Mouse (Mus musculus) embryo, embryonic 11.5 days (tissue): ENCODE results near the gene Gatm.

Source experiments
- DNase-seq: peaks from one replicate; pipeline ENCODE4 v3.0.0-alpha.2; 2012; ENCODE audit warnings: low read depth, low spot score

Gene Gatm

GRCm38 (mm10) chr2:122611654-122611973 lies 511 bp upstream of the Gatm start:
- DNase-seq: no peak

DNA sequence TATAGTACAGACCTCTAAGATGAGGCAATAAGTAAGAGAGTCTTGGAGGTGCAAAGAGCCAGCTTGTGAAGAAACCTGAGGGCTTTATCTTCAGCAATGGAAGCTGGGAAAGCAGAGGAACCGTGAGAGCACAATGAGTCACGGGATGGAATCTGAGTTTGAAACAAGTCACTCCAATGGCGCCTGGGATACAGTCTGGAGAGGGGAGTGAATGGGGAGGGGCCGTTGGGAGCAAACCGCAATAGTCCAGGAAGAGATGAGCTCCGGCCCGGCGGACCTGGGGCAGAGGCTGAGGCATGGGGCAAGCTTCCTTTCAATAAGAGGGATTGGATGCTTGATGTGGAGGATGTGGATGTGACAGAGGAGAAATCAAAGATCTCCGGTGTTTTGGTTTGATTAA lies 2.3 kb downstream of the Gatm start:
- no peak for DNase-seq

- no peak for DNase-seq
Observed at GRCm38 (mm10) chr2:122605829-122606228, 5.3 kb downstream of the Gatm start.

- no peak for DNase-seq
Observed at GRCm38 (mm10) chr2:122601354-122601753, 9.7 kb downstream of the Gatm start.

GRCm38 (mm10) chr2:122599736-122600135 lies 11.4 kb downstream of the Gatm start:
- no peak for DNase-seq

DNA sequence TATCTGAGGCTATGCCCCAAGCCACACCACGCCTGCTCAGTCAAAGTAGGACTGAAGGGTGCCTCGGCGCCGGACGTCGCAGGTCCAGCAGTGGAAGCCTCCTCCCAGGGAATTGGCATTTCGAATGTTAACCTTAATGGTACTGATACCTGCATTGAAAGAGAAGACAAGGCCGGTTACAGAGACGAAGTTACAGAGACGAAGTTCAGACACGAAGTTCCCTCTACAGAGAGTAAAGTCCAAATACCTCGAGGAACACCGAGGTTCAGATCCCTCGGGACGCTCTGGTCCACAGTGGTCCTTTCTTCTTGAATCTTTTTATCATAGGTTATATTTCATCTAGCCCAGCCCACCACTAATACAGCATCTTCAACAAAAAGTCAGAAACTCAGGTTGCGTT lies 15.6 kb downstream of the Gatm start:
- DNase-seq: no peak

DNA sequence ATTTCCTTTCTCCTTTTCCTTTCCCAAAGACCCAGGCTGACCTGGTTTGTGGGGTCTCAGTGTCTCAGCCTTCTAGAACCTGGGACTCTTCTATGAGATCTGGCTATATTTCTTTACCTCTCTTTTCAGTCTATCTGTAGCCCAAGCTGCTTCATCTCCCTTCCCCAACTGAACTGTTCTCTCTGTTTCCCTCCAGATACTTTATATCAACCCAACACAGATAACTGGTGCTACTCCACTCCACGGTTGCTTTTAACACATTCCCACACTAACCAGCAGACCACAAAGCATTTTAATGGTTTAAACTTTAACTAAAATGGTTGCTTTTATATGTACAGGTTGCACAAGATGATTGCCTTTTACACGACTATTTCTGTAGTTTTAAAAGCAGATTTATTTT lies 19.9 kb downstream of the Gatm start:
- no peak for DNase-seq

GRCm38 (mm10) chr2:122590351-122590750 lies 20.8 kb downstream of the Gatm start:
- no peak for DNase-seq

DNA sequence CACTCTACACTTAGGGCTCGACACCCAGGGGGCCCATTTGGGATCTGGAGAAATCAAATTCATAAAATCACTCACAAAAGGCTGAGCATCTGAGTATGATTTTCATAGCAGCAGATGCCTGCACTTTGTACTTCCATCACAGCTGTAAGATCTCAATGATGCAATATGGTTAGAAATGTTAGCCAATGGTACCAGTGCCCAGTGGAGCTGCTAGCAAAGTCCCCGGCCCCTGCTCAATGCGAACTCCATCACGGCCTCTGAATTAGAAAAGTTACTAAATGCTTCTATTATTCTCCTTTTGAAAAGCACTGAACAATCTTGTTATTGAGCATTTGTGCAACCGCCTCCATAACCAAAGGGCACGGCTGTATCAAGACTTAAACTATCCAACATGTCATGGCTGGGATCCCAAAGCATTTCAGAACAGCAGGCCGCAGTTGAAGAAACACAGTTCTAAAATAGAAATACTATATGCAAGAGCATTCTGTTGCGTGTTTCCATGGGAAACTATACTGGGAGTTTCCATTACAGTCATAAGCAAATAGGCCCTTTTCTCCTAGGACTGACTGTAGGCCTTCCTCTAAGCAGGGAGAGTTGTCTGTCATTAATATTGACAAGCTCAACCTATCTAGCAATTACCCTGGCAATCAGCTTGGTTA lies 23.1 kb downstream of the Gatm start:
- no peak for DNase-seq

- no peak for DNase-seq
Observed at GRCm38 (mm10) chr2:122586258-122586657, 24.8 kb downstream of the Gatm start.

- DNase-seq: no peak
Observed at GRCm38 (mm10) chr2:122582324-122582723, 28.8 kb downstream of the Gatm start.

DNA sequence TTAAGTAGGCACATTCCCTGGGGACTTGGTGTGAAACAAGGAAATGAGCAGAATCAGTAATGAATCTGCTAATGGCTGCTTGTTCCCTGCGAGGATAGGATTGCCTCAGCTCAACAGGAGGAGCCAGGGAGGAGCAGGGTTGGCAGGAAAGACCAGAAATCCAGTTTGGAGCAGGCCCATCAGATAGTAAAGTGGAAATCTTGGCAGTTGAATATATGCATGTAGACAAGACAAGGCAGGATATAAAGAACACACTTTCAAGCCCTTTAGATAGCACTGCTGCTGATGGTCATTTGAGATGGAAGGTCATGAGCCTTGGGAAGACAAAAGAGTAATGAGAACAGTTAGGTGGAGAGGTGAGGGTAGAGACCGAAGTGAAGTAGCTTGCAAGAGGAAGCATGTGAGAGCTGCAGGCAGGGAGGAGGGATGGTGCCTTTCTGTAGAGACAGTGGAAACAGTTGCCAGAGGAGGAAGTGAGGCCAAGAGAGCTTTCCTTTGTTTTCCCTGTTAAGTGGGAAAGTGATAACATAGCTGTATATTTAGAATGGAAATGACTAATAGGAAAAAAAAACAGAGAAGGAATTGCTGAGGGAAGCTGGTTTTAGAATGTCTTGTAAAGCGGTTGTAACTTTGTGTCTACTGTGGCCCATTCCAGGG lies 29.6 kb downstream of the Gatm start:
- DNase-seq: no peak

DNA sequence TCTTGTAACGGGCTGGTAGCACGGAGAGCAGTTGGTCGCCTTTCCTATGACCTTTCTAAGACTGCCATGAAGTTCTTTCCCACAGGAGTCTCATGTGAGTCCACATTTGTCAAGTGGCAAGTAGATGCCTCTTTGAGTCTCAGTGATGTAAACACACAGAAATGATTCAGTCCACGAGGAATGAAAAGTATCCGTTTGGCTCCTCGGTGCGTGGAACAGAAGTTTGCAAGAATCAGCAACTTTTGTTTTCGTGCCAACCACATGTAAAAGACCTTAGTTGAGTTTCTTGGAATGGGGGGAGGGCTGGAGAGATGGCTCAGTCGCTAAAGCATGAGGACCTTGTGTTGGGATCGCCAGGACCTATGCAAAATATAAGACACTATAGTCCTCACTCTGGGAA lies 30.7 kb downstream of the Gatm start:
- DNase-seq: no peak

DNA sequence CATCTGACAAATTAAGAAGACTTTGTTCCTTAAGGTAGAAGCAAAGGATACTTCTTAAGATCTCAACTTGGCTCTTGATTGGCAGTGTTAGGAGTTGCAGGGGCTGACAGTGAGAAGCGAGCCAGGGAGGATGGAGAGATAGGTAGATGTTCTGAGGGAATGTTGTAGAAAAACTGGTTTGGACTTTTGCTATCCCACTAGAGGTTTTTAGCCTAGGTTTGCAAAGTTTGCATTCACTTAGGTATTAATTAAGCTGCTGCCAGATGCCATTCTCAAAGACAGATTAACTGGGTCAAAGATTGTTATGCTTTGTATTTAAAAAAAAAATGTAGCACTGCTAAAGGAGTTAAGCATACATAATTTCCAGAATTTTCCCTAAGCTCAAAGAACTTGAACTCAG lies 33.8 kb downstream of the Gatm start:
- DNase-seq: no peak

DNA sequence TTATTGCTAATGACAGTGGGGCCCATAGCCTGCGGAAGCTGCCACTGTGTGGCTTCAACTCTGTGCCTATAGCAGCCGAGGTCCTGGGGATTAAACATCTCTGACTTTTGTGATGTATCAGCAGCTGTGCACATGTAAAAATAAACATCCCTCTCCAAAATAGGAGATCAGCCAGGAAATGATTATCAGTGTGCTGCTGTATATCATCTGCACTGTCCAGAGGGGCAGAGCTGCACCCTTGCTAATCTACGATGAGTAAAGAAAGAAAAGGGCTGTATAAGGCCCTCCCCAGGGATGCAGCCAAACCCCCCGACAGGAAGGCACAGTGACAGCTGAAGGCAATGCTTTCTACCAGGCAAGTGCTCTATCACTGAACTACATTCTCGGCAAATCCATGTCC lies 34.8 kb downstream of the Gatm start:
- no peak for DNase-seq

DNA sequence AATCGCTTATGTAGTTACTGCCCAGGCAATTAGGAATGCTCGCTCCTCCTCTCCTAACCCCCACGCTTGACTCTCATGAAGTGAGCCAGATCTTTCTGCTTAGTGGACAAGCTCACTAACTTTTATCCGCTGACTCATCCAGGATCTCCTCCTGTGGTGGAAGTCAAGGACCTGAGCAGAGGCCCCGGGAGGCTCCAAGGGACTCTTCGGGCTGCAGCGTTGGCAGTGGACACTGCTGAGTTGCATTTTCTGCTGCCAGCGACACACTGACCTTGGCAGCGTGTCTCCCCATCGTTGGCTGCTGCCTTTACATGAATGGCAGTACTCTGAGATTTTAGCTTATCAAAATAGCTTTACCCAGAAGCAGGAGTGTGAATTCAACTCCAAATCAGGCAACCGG lies 35.6 kb downstream of the Gatm start:
- DNase-seq: no peak

DNA sequence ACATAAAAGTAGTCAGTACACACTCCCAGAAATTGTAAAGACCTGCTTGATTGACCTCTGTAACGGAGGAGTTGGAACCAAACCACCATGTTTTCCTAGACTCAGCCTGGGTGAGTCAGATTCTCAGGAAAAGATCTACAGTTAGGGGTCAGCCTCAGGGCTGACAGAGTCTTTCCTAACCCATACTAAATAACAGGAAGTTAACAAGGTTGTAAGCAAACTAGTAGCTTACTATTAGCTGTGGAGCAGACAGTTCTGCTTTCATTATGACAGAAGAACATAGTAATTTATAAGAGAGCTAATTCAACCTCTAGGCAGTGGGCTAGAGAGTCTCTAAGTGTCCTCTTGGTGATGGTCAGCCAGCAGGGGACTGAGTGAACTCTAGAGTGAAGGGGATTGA lies 38.7 kb downstream of the Gatm start:
- no peak for DNase-seq

GRCm38 (mm10) chr2:122571326-122571725 lies 39.8 kb downstream of the Gatm start:
- DNase-seq: no peak

- no peak for DNase-seq
Observed at GRCm38 (mm10) chr2:122570430-122570829, 40.7 kb downstream of the Gatm start.

GRCm38 (mm10) chr2:122569439-122569838 lies 41.7 kb downstream of the Gatm start:
- peak; percentile 19 for DNase-seq

GRCm38 (mm10) chr2:122562251-122562650 lies 48.9 kb downstream of the Gatm start:
- DNase-seq: no peak

- DNase-seq: no peak
Observed at GRCm38 (mm10) chr2:122561221-122561620, 49.9 kb downstream of the Gatm start.

- DNase-seq: no peak
Observed at GRCm38 (mm10) chr2:122558317-122558716, 52.8 kb downstream of the Gatm start.
